Mouse (Mus musculus): ENCODE measurements around the gene Gm9936.

DNA sequence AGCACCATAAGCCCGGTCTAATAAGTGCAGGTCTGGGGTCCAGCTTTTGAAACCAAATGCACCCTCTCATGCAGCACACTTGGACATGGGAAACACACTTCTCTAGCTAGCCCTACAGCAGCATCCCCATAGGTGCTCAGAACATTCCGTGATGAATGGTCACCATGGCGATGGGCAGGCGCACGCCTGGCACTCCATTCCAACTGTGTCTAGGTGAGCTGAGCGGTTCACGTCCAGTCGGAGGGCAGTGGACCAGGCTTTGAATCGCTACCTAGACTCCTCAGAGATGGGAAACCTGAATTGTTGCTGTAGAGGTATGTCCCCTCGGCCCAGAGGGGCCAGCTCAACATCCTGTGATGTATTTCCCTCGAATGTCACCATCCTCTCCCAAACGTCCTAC is 6.8 kb upstream of the Gm9936 start:
- TF ChIP-seq USF1 (IDR thresholded peaks at IDR 0.05; ENCODE audit: low read depth, low read length) (no peak), MAZ (IDR thresholded peaks at IDR 0.05; ENCODE audit: low read depth, low read length) (no peak), TBP (IDR thresholded peaks at IDR 0.05; ENCODE audit: low read depth, low read length) (no peak), POLR2A (IDR thresholded peaks at IDR 0.05; ENCODE audit: control insufficient read depth in 1 of 2, insufficient read depth in 1 of 2, low read depth in 1 of 2, low read length in 2 of 2, poor library complexity in 1 of 2) (no peak), CTCF (IDR thresholded peaks at IDR 0.05 in 2 of 3, conservative IDR thresholded peaks at IDR 0.05 in 1 of 3; ENCODE audit: control insufficient read depth in 1 of 3, insufficient read depth in 1 of 3, low read depth in 2 of 3, low read length in 3 of 3, poor library complexity in 1 of 3, severe bottlenecking in 1 of 3) (no peak), GATA1 (IDR thresholded peaks at IDR 0.05; ENCODE audit: low read depth, low read length) (no peak), CHD1 (IDR thresholded peaks at IDR 0.05; ENCODE audit: low read depth, low read length) (no peak), HCFC1 (IDR thresholded peaks at IDR 0.05; ENCODE audit: low read depth, low read length) (no peak), ZNF384 (IDR thresholded peaks at IDR 0.05; ENCODE audit: low read depth, low read length) (no peak), TCF12 (IDR thresholded peaks at IDR 0.05; ENCODE audit: low read depth, low read length) (no peak), ZKSCAN1 (IDR thresholded peaks at IDR 0.05; ENCODE audit: low read depth, low read length) (no peak), NELFE (IDR thresholded peaks at IDR 0.05; ENCODE audit: low read depth, low read length) (no peak), USF2 (IDR thresholded peaks at IDR 0.05; ENCODE audit: borderline replicate concordance in 1 of 2, insufficient read depth in 1 of 2, low read depth in 1 of 2, low read length in 2 of 2) (no peak)

Measured in MEL (cell line).